Mouse (Mus musculus) adrenal gland, postnatal 14 days (tissue): ENCODE measurements around the gene Gm17359. TPM values are rescaled to one million over a fixed set of nuclear protein-coding genes. Genes with fewer than 3 reads are reported as not detected.

Experiments used
- DNase-seq: peaks from one replicate; pipeline ENCODE4 v3.0.0; 2021; ENCODE audit warnings: mixed read lengths
- total RNA-seq: library from RNA; stranded (reverse); gene quantifications from 2 replicates; pipeline ENCODE4 v1.2.3, GENCODE M21; 2021

The Gm17359 gene
- total RNA-seq, 1 experiment from 2014 or later: not detected

DNA sequence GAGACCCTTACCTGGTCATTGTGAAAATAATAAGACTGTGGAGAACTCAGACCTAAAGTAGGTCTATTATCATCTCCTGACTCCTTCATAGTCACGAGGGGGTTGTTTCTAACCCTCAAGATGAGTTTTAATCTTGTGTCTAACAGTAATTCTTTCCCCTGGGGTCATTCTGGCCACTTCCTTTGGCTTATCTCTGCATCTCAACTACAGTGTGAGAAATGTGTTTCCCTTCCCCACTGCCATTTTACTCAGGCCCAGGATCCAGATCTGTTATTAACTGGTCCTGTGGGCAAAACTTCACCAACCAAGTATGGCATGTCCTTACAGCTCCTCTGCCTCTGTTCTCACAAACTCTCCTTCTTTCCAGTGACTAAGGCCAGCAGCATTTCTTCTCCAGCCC, 12.8 kb downstream of the Gm17359 start:
- DNase-seq: no peak

- DNase-seq: no peak
Observed at GRCm38 (mm10) chr3:79358721-79359120, 22.3 kb downstream of the Gm17359 start.

DNA sequence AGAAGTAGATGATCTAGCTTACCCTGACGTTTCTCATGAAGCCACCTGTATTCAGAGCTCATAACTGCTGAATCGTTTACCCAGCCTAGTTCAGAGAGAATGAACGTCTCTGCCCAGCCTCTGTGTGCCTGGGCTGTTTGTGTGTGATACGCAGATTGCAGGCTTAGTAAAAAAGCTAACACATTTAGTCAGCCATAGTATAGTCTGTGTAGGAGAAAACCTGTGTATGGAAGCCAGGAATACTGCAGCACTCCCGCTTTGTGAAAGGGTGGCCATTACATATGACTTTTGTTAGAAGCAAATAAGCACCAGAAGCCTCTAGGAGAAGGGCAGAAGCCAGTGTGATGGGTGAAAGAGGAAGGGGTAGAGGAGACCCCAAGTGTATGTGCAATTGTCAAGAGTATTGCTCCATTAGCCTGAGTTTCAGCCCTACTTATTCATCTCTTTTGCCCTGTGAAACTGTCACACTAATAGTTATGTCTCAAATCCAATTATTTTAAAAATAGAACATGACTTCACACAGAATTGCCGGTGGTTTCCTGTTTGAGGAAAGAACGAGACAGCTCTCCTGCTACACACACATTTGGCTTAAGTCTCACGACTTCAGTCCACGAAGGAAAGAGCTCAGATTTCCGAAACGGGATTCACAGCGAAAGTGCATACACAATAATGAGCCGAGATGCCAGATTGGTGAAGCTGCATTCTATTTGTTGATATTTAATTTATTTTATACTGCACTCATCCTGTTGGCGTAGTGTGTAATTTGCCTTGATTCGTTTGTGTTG, 24.0 kb downstream of the Gm17359 start:
- no peak for DNase-seq

DNA sequence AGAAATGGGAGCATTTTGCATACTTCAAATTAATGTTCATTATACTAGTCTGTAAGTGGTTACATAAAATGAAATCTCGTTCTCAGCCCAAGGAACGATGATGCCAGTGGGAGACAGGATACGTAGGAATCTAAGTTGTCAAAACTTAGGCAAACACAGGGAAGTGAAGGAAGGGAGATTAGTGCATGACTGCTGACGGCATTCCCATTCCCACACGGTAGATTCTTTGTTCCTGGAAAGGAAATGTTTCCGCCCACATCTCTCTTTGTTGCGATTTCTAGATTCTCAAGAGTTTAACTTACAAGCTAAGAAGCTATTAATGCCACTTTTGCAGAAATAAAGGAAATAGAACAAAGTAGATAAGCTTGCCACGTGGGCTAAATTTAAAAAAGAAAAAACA, 29.6 kb downstream of the Gm17359 start:
- no peak for DNase-seq

GRCm38 (mm10) chr3:79368306-79368705, 31.8 kb downstream of the Gm17359 start:
- no peak for DNase-seq

DNA sequence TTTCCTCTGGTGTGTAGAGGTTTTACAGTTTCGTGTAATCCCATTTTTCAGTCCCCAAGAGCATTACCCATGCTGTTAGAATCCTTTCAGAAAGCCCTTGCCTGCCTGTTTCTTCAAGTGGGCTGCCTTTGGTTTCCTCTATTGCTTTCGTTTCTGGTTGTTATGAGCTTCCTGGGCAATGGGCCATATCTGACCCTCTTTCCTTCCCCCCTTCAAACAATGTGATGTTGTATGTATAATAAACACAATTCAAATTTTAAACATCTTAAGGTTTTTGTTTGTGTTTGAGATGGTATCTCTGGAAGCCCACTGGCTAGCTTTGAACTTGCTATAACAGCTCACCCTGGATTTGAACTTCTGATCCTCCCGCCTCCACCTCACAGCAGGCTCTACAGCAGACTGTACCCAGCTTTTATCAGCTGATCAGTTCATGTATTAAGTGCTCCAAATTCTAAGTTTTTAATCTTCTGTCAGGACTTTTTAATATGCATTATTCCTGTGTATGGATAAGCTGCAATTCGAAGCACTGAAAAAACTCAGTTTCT, 34.0 kb downstream of the Gm17359 start:
- no peak for DNase-seq

DNA sequence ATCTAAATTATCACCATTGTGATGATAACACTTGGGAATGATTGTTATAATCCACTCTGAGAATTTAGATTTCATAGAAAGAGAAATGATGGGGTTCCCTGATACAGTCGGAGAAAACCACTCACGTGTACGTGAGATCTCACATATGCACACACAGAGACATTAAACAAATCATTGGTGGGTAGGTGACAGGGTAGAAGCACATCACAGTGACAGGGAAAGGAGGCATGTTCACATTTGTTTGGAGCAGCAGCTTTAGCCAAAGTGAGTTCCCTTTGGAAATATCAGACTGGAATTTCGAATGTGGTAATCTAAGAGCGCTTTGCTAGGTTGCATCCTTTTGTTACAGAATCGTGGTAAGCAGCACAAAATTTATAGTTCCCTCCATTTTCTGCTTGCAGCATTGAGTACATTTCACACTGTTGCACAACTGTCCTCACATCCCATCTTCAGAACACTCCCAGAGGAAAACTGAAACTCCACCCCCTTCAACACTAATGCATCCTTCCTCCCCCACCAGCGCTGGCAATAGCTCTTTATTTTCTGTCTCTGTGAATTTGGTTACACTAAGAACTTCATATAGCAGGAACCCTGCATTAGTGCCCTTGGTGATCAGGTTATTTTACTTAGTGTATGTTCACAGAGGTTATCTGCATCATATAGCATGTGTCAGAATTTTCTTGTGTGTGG, 35.2 kb downstream of the Gm17359 start:
- DNase-seq: no peak

DNA sequence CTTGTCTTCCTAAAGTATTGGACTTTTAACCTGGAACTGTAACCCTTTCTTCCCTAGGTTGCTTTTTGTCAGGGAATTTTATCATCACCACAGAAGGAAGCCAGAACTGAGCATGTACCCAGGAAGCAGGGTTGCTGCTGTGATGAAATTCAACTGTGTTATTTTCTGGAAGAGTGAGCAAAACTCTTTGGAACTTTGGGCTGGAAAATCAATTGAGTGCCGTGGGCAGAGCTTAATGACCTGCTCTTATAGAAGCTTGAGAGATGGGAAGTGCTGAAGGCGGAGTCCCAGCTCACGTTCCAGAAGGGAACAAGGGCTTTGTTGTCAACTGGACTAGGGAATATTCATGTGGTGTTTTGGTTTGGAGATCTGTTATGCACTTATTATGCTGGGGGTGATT, 37.5 kb downstream of the Gm17359 start:
- no peak for DNase-seq

DNA sequence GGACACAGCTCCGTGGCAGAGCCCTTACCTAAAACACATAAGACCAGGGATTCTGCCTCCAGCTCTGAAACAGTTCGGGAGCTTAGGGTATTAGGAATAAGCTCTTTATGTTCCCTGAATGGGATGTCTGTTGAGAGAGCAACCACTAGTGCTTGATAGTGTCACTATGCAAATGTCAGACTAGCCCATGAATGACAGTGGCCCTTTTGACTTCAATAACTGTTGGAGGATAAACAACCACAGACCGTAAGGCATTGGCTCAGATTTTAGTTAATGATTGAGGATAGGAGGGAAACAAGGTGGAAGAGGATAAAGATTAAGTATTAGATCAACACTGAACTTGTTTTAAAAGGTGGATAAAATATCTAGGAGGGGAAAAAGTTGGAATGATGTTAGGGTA, 41.6 kb downstream of the Gm17359 start:
- no peak for DNase-seq

- no peak for DNase-seq
Observed at GRCm38 (mm10) chr3:79379255-79379836, 42.9 kb downstream of the Gm17359 start.

DNA sequence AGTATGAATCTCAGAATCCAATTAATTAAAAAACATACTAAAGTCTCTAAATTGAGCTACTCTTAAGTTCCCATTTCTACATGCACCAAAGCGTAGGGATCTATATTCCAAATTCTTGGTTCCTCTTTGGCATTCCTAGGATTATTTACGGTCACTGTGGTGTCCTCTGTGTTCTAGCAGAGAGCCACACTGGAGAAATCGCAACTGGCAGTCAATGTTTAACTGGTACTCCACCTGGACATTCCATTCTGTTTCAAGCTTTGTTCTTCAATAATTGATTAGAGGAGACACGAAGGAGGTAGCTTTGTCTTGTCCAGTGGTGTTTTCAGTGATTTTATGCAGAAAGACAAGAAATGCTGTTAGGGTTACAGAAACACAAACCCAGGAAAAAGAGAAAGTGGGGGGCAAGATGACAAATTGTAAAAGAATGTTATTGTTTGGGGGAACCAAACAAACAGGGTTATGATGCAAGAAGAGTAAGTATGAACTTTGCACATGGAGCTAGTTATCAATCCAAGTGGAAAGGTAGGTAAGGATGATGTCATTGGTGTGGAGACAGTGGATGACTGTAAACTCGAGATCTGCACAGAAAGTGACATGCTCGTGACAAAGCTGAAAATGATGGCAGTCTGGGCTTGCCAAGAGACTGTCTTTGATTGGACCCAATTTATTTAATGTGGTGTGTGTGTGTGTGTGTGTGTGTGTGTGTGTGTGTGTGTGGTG, 43.6 kb downstream of the Gm17359 start:
- DNase-seq: no peak

- DNase-seq: no peak
Observed at GRCm38 (mm10) chr3:79381398-79381797, 44.9 kb downstream of the Gm17359 start.

DNA sequence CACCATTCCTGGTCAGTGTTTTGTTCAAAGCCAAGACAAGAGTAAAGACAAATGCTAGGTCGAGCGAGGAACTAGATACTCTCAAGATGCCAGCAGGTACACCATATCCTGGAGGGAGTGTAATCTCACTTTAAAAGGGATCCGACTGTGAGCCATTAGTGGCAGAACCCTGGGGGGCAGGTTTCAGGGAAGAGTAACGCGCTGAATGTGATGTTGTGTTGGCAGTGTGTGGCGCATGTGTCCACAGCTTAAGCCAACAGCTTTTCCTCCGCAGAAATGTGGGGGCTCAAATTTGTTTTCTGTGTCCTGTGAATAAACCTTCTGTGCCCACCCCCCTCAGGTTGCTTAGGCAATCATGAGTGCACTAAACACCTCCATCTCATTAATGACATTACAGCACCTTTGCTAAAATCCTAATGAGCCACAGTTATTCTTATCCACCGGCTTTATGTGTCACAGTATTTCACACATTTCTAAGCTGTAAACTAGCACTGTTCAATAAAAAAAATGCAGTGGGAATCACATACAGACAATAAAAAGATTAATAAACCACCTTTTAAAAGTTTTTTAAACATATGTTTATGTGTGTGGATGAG, 49.1 kb downstream of the Gm17359 start:
- DNase-seq: no peak

- no peak for DNase-seq
Observed at GRCm38 (mm10) chr3:79389081-79389480, 52.6 kb downstream of the Gm17359 start.

- no peak for DNase-seq
Observed at GRCm38 (mm10) chr3:79400552-79400951, 64.1 kb downstream of the Gm17359 start.

GRCm38 (mm10) chr3:79402056-79402455, 65.6 kb downstream of the Gm17359 start:
- DNase-seq: no peak

GRCm38 (mm10) chr3:79408546-79408945, 72.1 kb downstream of the Gm17359 start:
- no peak for DNase-seq

DNA sequence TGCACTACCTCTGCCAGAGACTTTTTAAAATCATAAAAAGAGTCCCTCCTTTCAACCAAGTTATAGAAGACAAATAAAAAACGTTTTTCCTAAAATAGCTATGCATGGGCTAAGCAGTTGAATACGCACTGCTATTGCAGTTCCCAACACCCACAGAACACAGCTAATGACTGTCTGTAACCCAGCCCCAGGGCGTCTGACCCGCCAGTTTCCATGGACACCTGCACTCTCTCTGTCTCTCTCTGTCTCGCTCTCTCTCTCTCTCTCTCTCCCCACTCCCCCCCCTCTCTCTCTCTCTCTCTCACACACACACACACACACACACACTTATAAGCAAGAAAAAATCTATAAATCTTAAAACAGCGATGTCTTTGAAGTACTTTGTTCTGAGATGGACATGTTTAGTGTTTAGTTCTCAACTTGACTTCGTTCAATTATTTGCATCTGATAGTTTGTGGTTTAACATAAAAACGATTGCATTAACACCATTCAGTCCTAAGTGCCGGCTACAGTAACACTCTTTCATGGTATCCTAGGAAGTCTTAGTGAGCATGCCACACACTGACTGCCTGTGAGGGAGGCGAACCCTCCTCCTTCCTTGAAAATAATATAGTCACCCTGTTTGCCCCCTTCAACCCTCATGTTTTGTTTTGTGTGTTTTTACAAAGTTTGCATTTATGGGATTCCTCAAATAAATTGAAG, 73.6 kb downstream of the Gm17359 start:
- DNase-seq: no peak

DNA sequence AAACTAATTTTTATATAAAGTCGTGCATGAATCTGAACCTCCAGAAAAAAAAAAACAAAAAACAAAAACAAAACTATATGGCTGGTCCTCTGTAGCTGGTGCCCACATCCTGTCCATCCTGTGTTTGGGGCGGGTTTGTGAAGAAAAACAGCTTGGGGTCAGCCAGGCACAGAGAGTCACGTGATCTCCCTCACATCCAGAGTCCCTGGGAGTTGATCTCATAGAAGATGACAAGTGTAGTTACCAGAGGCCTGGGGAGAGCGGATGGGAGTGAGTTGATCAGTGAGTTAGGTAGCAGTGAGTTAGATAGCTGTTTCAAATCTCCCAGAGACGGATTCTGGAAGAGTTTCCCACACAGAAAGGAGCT, 74.2 kb downstream of the Gm17359 start:
- no peak for DNase-seq

- no peak for DNase-seq
Observed at GRCm38 (mm10) chr3:79411666-79412065, 75.2 kb downstream of the Gm17359 start.

- DNase-seq: no peak
Observed at GRCm38 (mm10) chr3:79413492-79413891, 77.0 kb downstream of the Gm17359 start.

DNA sequence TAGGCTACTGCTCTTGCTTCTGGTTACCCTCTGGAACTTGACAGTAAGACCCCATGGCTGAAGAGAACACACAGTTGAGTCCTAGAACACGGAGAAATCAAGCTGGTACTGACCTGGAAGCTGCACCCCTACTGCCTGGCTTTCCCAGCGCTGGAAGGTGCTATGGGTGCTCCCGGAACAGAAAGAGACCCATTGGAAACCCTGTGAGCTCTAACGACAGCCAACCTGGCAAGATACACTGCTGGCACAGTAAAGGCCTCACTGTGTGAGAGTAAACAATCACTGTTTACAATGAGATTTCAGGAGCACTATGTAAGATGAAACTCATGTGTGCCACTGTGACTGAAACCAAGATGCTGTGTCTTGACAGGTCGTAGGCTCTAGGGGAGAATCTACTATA, 78.6 kb downstream of the Gm17359 start:
- no peak for DNase-seq
